Mouse (Mus musculus): ENCODE results near the gene Klhl29. TPM values are rescaled to one million over a fixed set of nuclear protein-coding genes. Genes with fewer than 3 reads are reported as not detected.

Klhl29 gene
- total RNA-seq (2021) (10 to 100 TPM; 16.3 to 17.9 TPM), polyA plus RNA-seq (2012; rRNA removed) (47.6 and 54.3 TPM in 2 replicates)
- long read RNA-seq, partial matches to known transcripts = 0 of 3 reads
- long read RNA-seq, other reads (novel, unspliced or antisense) = 3 of 3 reads

- DNase-seq = peak; percentile 96
These were observed at the start of gene Klhl29 for GRCm38 (mm10) chr12:5375616-5376461. TSS of gene Klhl29 (minus strand) at chr12:5375682.

GRCm38 (mm10) chr12:5425276-5425675 is 49.8 kb upstream of the Klhl29 start:
- no peak for DNase-seq

GRCm38 (mm10) chr12:5415806-5416205 is 40.3 kb upstream of the Klhl29 start:
- DNase-seq = no peak

- DNase-seq = no peak
These were observed 38.5 kb upstream of the Klhl29 start for GRCm38 (mm10) chr12:5413976-5414375.

DNA sequence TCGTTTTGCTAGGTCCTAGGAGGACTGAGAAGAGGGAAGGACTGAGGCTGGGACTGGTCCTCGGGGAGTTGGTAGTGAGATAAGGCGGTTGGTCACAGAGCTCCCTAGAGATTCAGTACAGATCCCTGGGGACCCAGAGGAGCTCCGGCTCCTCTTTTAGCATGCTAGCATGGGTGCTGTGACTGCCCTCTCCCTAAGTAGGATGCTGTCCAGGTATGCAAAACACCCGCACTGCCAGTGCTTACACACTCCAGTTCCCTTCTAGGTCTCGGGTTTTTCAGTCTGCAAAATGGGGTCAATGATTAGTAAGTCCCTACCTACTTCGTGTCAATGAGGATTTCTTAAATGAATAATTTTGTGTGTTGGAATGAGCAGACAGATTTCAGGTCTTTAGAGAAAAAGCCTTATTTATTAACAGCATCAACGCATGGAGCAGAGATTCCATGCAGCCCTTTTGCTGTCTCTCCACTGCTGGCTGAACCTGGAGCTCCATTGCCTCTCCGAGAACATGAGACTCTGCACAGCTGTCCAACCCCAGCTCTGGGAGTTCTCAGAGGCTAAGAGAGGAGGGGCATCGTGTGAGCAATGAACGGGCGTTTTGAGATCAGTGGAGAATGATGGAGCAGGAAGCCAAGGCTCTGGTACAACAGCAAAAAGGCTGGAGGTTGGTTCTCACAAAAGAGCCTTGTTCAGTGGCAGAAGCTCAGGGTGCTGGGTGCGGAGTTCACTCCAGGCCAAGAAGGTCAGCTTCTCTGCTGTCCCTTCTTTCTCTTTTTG is 36.5 kb upstream of the Klhl29 start:
- no peak for DNase-seq

GRCm38 (mm10) chr12:5411346-5411745 is 35.9 kb upstream of the Klhl29 start:
- no peak for DNase-seq

- DNase-seq = peak; percentile 85
These were observed 35.1 kb upstream of the Klhl29 start for GRCm38 (mm10) chr12:5410391-5411115.

DNA sequence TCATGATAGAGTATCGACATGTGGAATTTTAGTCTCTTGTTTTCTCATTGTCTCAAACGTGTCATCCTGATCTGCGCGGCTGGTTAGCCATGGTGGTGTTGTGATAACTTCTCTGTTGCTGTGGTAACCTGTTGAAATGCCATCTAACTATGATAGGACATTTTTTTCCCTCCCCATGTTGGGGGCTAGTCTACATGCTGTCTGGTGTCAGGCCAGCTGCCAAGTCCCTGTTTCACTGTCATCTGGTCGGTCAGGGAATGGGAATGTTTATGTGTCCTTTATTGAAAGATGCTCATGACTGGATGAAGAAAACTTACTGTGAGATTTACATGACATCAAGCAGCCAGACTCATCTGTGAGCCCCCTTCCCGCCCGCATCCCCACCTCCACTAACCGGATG is 31.7 kb upstream of the Klhl29 start:
- no peak for DNase-seq

DNA sequence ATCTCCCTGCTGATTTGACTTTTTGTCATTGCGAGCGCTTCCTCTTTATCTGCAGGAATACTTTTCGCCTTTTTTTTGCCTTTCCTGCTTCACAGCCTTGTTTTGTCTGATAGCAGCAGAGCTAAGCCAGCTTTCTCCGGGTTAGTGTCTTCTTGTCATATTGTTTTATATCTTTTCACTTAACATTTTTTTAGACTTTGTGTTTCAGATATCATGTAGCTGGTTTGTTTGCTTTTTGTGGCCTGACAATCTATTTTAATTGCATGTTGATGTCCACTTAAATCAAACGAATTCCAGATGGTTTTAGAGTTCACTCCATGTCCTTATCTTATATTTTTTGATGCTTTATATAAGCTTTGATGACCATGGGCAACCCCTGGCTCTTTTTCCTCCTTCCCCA is 21.9 kb upstream of the Klhl29 start:
- no peak for DNase-seq

GRCm38 (mm10) chr12:5395188-5395587 is 19.7 kb upstream of the Klhl29 start:
- DNase-seq = no peak

- no peak for DNase-seq
These were observed 11.6 kb upstream of the Klhl29 start for GRCm38 (mm10) chr12:5387112-5387511.

DNA sequence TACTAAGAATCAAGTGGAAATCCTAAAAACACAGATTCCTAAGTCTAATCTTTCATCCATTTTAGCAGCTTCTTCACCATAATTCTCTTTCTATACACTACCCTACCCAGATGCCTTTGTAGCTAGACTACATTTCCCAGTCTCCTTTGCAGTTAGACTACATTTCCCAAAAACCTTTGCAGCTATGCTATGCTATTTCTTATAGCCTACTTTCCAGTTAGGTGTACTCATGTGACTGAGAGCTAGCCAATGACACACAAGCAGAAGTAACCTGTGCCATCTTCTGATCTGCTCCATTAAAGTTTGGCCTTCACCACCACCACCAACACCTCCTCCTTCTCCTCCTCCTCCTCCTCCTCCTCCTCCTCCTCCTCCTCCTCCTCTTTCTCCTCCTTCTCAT is 11.2 kb upstream of the Klhl29 start:
- DNase-seq = no peak

DNA sequence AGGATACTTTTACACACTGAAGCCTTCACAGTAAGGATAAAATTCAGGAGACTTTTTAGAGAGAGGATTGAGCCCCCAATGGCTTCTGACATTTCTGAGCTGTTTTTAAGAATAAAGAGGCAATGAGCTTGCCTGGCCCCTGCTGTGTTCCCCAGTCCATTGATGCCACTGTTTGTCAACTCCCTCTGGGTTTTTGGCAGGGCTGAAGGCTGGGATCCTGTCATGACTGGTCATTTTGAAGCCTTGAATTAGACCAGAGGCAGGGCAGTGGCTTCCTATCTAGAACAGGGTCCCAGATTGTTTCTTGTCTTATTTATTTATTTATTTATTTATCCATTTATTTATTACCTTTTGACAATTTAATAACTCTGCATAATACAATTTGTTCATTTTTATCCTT is 6.2 kb upstream of the Klhl29 start:
- no peak for DNase-seq

GRCm38 (mm10) chr12:5374684-5375615 is 532 bp downstream of the Klhl29 start:
- DNase-seq = peak; percentile 70

DNA sequence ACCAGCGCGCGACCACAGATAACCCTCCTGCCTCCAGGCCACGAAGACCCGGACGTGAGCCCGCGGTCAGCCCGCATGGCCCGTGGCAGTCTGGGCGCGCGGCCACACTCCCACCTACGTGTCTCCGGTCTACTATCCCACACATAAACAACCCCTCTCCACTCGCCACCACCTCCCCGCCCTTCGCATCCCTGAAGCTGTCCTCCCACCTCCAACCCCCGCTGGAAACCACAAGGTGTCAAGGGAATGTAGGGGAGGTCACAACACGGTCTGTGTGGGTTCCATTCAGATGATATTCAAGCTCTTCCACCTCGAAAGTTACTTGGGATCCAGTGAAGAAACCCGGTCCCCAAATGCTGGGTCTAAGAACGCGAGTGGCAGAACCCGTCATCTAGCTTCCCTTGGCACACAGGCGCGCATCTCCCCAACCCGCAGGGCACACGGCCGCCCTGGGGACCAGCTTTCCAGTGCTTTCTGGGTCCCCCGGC is 1.2 kb downstream of the Klhl29 start:
- peak; percentile 59 for DNase-seq

GRCm38 (mm10) chr12:5373641-5374195 is 1.8 kb downstream of the Klhl29 start:
- DNase-seq = peak; percentile 59

GRCm38 (mm10) chr12:5369396-5369795 is 6.1 kb downstream of the Klhl29 start:
- DNase-seq = no peak

- no peak for DNase-seq
These were observed 10.6 kb downstream of the Klhl29 start for GRCm38 (mm10) chr12:5364836-5365235.

DNA sequence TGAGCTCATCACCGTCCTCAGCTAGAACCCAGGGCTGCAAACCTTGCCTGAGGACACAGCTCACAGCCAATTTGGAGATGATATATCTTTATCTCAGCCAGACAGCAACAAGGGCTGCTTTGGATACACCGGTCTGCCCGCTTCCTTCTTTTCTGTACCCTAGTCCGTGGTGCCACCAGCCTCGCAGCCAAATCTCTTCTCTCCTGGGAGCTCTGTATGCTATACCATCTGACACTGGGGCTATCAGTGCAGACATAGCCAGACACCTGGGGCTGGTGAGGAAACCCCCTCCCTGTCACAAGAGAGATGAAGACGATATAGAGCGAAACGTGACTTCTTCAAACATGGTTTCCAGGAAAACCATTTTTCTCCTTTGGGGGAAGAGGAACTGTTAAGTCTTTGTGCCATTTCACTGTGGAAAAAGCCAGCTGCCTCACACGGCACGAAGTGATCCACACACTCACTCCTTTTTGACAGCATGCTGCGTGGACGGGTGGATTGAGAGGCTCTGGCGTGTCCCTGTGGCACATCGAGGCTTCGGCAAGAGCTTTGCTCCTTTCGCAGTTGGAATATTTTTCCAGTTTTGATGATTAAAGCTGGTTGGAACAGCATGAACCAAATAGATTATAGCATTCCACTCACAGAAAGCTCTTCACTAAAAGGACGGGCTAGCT is 11.4 kb downstream of the Klhl29 start:
- no peak for DNase-seq

DNA sequence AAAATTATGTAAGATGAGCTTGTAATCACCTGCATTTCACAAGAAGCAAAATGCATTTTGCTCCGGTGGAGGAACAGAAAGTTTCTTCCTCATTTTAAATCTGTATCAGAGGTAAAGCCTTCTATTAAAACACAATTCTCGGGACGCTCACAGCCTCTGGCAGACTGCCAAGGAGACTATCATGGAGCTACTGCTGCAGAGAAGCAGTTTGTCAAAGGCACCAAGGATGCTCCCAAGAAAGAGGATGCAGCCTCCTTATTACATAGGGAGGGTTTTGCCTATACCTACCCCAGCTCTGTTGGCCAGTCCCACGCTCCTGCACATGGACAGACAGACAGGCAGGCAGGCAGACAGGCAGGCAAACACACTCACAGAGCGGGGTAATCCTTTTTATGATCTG is 16.4 kb downstream of the Klhl29 start:
- DNase-seq = peak; percentile 32

All from adrenal gland, adult 2 months (tissue).